Mouse (Mus musculus): ENCODE results near the gene Olfr96. TPM values are rescaled to one million over a fixed set of nuclear protein-coding genes. Genes with fewer than 3 reads are reported as not detected.

The Olfr96 gene
- polyA plus RNA-seq, 1 experiment from 2014 or later = not detected

Other genes with a start within 250 kb of the Olfr96 start
- gene 2410137M14Rik, start 238.9 kb upstream of the Olfr96 start, polyA plus RNA-seq (2015; fragmentation: Nextera tagmentation; extraction: Ambion mirVana) = not detected in 2 replicates
- gene H2-M5, start 230.6 kb upstream of the Olfr96 start, polyA plus RNA-seq (2015; fragmentation: Nextera tagmentation; extraction: Ambion mirVana) = 0.27 and 0.37 TPM in 2 replicates
- 60.0 and 63.7 TPM in 2 replicates for gene Zfp57, start 219.0 kb upstream of the Olfr96 start, polyA plus RNA-seq (2015; fragmentation: Nextera tagmentation; extraction: Ambion mirVana)
- 0.10 and 0.13 TPM in 2 replicates for gene Mog, start 196.7 kb upstream of the Olfr96 start, polyA plus RNA-seq (2015; fragmentation: Nextera tagmentation; extraction: Ambion mirVana)
- 8.6 and 11.2 TPM in 2 replicates for gene Gabbr1, start 174.2 kb upstream of the Olfr96 start, polyA plus RNA-seq (2015; fragmentation: Nextera tagmentation; extraction: Ambion mirVana)
- not detected in 2 replicates for gene Olfr90, start 131.6 kb upstream of the Olfr96 start, polyA plus RNA-seq (2015; fragmentation: Nextera tagmentation; extraction: Ambion mirVana)
- not detected in 2 replicates for gene Olfr91, start 121.9 kb upstream of the Olfr96 start, polyA plus RNA-seq (2015; fragmentation: Nextera tagmentation; extraction: Ambion mirVana)
- gene Olfr92, start 100.1 kb upstream of the Olfr96 start, polyA plus RNA-seq (2015; fragmentation: Nextera tagmentation; extraction: Ambion mirVana) = not detected in 2 replicates
- not detected in 2 replicates for gene Olfr93, start 58.7 kb upstream of the Olfr96 start, polyA plus RNA-seq (2015; fragmentation: Nextera tagmentation; extraction: Ambion mirVana)
- not detected in 2 replicates for gene Ubd, start 26.3 kb upstream of the Olfr96 start, polyA plus RNA-seq (2015; fragmentation: Nextera tagmentation; extraction: Ambion mirVana)
- gene Olfr94, start 19.2 kb upstream of the Olfr96 start, polyA plus RNA-seq (2015; fragmentation: Nextera tagmentation; extraction: Ambion mirVana) = not detected in 2 replicates
- gene Olfr95, start 7.0 kb upstream of the Olfr96 start, polyA plus RNA-seq (2015; fragmentation: Nextera tagmentation; extraction: Ambion mirVana) = not detected in 2 replicates
- not detected in 2 replicates for gene Olfr97, start 17.2 kb downstream of the Olfr96 start, polyA plus RNA-seq (2015; fragmentation: Nextera tagmentation; extraction: Ambion mirVana)
- gene Olfr98, start 43.6 kb downstream of the Olfr96 start, polyA plus RNA-seq (2015; fragmentation: Nextera tagmentation; extraction: Ambion mirVana) = not detected in 2 replicates
- gene H2-M3, start 50.1 kb downstream of the Olfr96 start, polyA plus RNA-seq (2015; fragmentation: Nextera tagmentation; extraction: Ambion mirVana) = 4.2 and 4.9 TPM in 2 replicates
- not detected in 2 replicates for gene Olfr99, start 63.3 kb downstream of the Olfr96 start, polyA plus RNA-seq (2015; fragmentation: Nextera tagmentation; extraction: Ambion mirVana)
- not detected in 2 replicates for gene Olfr101, start 84.2 kb downstream of the Olfr96 start, polyA plus RNA-seq (2015; fragmentation: Nextera tagmentation; extraction: Ambion mirVana)
- not detected in 2 replicates for gene Olfr102, start 96.9 kb downstream of the Olfr96 start, polyA plus RNA-seq (2015; fragmentation: Nextera tagmentation; extraction: Ambion mirVana)
- not detected in 2 replicates for gene Olfr103, start 119.6 kb downstream of the Olfr96 start, polyA plus RNA-seq (2015; fragmentation: Nextera tagmentation; extraction: Ambion mirVana)
- not detected in 2 replicates for gene Olfr104-ps, start 139.4 kb downstream of the Olfr96 start, polyA plus RNA-seq (2015; fragmentation: Nextera tagmentation; extraction: Ambion mirVana)
- not detected in 2 replicates for gene Olfr105-ps, start 158.9 kb downstream of the Olfr96 start, polyA plus RNA-seq (2015; fragmentation: Nextera tagmentation; extraction: Ambion mirVana)
- gene Olfr106-ps, start 170.2 kb downstream of the Olfr96 start, polyA plus RNA-seq (2015; fragmentation: Nextera tagmentation; extraction: Ambion mirVana) = not detected in 2 replicates
- not detected in 2 replicates for gene Olfr107, start 179.1 kb downstream of the Olfr96 start, polyA plus RNA-seq (2015; fragmentation: Nextera tagmentation; extraction: Ambion mirVana)
- gene Olfr108, start 225.3 kb downstream of the Olfr96 start, polyA plus RNA-seq (2015; fragmentation: Nextera tagmentation; extraction: Ambion mirVana) = not detected in 2 replicates
- gene Olfr109, start 238.8 kb downstream of the Olfr96 start, polyA plus RNA-seq (2015; fragmentation: Nextera tagmentation; extraction: Ambion mirVana) = not detected in 2 replicates